Mouse (Mus musculus): ENCODE measurements around the gene Plekhg2. TPM values are rescaled to one million over a fixed set of nuclear protein-coding genes. Genes with fewer than 3 reads are reported as not detected.
A peak's percentile ranks its signal among the peaks of the same experiment; 100 is the strongest.

Plekhg2 gene
- polyA plus RNA-seq, 1 experiment from 2014 or later, result 78.6 TPM

DNA sequence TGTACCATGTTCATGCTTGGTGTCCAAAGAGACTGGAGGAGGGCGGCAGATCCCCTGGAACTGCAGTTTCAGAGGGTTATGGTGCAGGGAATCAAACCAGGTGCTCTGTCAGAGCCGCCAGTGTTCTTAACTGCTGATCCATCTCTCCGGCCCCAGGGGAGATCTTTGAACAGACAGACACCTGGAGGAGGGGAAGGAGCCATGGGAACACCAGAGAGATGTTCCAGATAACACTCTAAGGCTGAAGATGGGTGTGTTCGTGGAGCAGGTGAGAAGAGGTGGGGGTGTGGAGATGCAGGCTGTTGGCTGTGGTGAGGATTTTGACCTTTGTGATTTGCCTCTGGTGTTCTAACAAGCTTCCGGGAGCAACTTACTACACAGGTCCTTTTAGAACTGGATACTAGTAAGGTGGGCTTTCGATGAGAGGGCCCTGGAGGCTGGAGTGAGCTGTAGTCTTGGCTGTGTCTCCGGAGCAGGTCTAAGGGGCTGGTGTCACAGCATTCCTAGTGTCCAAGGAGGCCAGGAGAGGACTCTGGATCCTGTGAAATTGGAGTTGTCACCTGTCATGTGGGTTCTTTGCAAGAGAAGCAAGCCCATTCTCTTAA, 1.6 kb upstream of the Plekhg2 start:
- Histone ChIP-seq H3K4me1 (peaks cover 57% of the 10 kb centered on the region), H3K4me2 (replicated peaks) (no peak overlapping the region), H3K27ac (replicated peaks) (peak overlapping the region; percentile 49; the same call in 1 of the 2 replicates), H3K27me3 (peaks cover 20% of the 10 kb centered on the region), H3K9ac (replicated peaks) (0 out of 2 replicates have a peak overlapping the region, but pooled peaks have one; percentile 11), H3K4me3 (no peak overlapping the region), H3K36me3 (peaks cover 12% of the 10 kb centered on the region; the same call in 1 of the 2 replicates), H3K9me3 (no peaks in the 10 kb centered on the region)
- WGBS, result 81% methylated on average over 7 of the region's 7 CpGs
- no peak for ATAC-seq (ENCODE audit: low FRiP score, low read depth)

DNA sequence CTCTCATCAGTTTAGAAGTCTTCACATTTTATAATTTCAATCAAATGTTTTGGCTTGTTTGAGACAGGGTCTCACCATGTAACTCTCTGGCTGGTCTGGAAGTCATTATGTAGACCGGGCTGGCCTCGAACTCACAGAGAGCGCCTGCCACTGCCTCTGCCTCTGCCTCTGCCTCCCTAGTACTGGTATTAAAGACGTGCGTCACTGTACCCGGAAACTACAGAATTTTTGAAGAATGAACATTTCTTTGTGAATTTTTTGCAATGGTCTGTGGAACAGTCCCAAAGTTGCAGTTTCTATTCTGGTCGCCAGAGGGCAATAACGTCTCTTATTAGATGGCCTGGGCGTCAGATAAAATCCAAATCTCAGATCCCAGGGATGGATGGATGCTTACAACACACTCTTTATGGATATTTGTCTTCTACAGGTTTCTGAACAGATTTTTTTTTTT, 757 bp upstream of the Plekhg2 start:
- H3K9ac ChIP-seq (replicated peaks), result no peak overlapping the region
- peaks cover 20% of the 10 kb centered on the region; the same call in 1 of the 2 replicates for H3K36me3 ChIP-seq
- peaks cover 52% of the 10 kb centered on the region for H3K4me1 ChIP-seq
- H3K4me2 ChIP-seq (replicated peaks), result peak overlapping the region; percentile 87
- peak overlapping the region; percentile 91 for H3K27ac ChIP-seq (replicated peaks)
- WGBS, result under 1% methylated on average over 9 of the region's 9 CpGs
- H3K9me3 ChIP-seq, result no peaks in the 10 kb centered on the region
- H3K27me3 ChIP-seq, result peaks cover 16% of the 10 kb centered on the region
- 0 out of 2 replicates have a peak, but pooled peaks have one; percentile 3 for ATAC-seq (ENCODE audit: low FRiP score, low read depth)
- peak overlapping the region; percentile 81 for H3K4me3 ChIP-seq

- H3K4me2 ChIP-seq (replicated peaks), result peak overlapping the region; percentile 87
- peaks cover 36% of the 10 kb centered on the region for H3K36me3 ChIP-seq
- 1% methylated on average over 37 of the region's 43 CpGs for WGBS
- peak overlapping the region; percentile 86 for H3K9ac ChIP-seq (replicated peaks)
- peaks cover 40% of the 10 kb centered on the region for H3K4me1 ChIP-seq
- no peak for ATAC-seq (ENCODE audit: low FRiP score, low read depth)
- peak overlapping the region; percentile 81 for H3K4me3 ChIP-seq
- H3K27ac ChIP-seq (replicated peaks), result peak overlapping the region; percentile 91
- 0 out of 2 replicates have a peak, but pooled peaks cover 3% of the 10 kb centered on the region for H3K27me3 ChIP-seq
- H3K9me3 ChIP-seq, result no peaks in the 10 kb centered on the region
Observed at GRCm38 (mm10) chr7:28371514-28371989, 847 bp downstream of the Plekhg2 start.

DNA sequence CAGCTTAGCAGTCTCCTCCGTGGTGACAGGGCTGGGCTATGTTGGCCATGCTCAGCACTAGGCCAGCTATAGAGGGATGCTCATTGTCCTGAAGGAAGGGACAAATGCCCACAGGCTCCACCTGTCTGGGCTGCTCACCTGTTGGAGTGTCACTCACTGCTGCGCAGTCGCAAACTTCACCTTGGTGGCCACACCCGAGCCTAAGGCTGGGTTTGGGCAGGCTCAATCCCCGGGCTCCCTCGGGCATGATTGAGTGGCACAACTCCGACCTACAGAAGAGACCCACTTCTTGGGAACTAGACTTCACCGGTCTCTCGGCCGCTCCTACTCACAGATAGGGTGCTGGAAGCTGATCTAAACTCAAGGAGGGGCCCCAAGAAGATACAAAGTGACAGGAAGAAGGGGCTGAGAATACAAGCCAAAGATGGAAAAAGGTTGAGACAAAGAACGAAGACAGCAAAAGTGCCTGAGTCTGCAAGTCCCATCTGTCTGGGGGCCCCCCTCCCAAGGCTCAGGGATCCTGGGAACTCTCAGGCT, 1.4 kb downstream of the Plekhg2 start:
- peak overlapping the region; percentile 87 for H3K4me2 ChIP-seq (replicated peaks)
- peaks cover 35% of the 10 kb centered on the region for H3K4me1 ChIP-seq
- ATAC-seq (ENCODE audit: low FRiP score, low read depth), result no peak
- peaks cover 41% of the 10 kb centered on the region for H3K36me3 ChIP-seq
- peak overlapping the region; percentile 86 for H3K9ac ChIP-seq (replicated peaks)
- H3K27me3 ChIP-seq, result no peaks in the 10 kb centered on the region
- WGBS, result 12% methylated on average over 11 of the region's 11 CpGs
- peak overlapping the region; percentile 91 for H3K27ac ChIP-seq (replicated peaks)
- H3K9me3 ChIP-seq, result no peaks in the 10 kb centered on the region
- H3K4me3 ChIP-seq, result peak overlapping the region; percentile 81

GRCm38 (mm10) chr7:28370051-28370450, 2.3 kb downstream of the Plekhg2 start:
- H3K9ac ChIP-seq (replicated peaks), result peak overlapping the region; percentile 86
- peaks cover 28% of the 10 kb centered on the region for H3K4me1 ChIP-seq
- 95% methylated on average over 14 of the region's 14 CpGs for WGBS
- H3K4me2 ChIP-seq (replicated peaks), result peak overlapping the region; percentile 87
- no peak for ATAC-seq (ENCODE audit: low FRiP score, low read depth)
- no peaks in the 10 kb centered on the region for H3K27me3 ChIP-seq
- no peak overlapping the region for H3K27ac ChIP-seq (replicated peaks)
- no peaks in the 10 kb centered on the region for H3K9me3 ChIP-seq
- H3K36me3 ChIP-seq, result peaks cover 50% of the 10 kb centered on the region
- H3K4me3 ChIP-seq, result peak overlapping the region; percentile 81

- H3K27ac ChIP-seq (replicated peaks), result no peak overlapping the region
- WGBS, result 92% methylated on average over 16 of the region's 16 CpGs
- H3K9ac ChIP-seq (replicated peaks), result peak overlapping the region; percentile 16; the same call in 1 of the 2 replicates
- no peak overlapping the region for H3K4me2 ChIP-seq (replicated peaks)
- H3K4me1 ChIP-seq, result peaks cover 25% of the 10 kb centered on the region
- no peaks in the 10 kb centered on the region for H3K27me3 ChIP-seq
- H3K4me3 ChIP-seq, result no peak overlapping the region
- H3K36me3 ChIP-seq, result peaks cover 65% of the 10 kb centered on the region
- no peaks in the 10 kb centered on the region for H3K9me3 ChIP-seq
- no peak for ATAC-seq (ENCODE audit: low FRiP score, low read depth)
Observed at GRCm38 (mm10) chr7:28368276-28368920, 4.0 kb downstream of the Plekhg2 start.

GRCm38 (mm10) chr7:28367663-28368275, 4.6 kb downstream of the Plekhg2 start:
- Histone ChIP-seq H3K9me3 (no peaks in the 10 kb centered on the region), H3K36me3 (peaks cover 68% of the 10 kb centered on the region), H3K9ac (replicated peaks) (0 out of 2 replicates have a peak overlapping the region, but pooled peaks have one; percentile 16), H3K4me2 (replicated peaks) (no peak overlapping the region), H3K4me3 (no peak overlapping the region), H3K27ac (replicated peaks) (no peak overlapping the region), H3K4me1 (peaks cover 25% of the 10 kb centered on the region), H3K27me3 (no peaks in the 10 kb centered on the region)
- no peak for ATAC-seq (ENCODE audit: low FRiP score, low read depth)
- WGBS, result 91% methylated on average over 16 of the region's 16 CpGs

GRCm38 (mm10) chr7:28362441-28363060, 9.8 kb downstream of the Plekhg2 start:
- Histone ChIP-seq H3K9me3 (no peaks in the 10 kb centered on the region), H3K27me3 (no peaks in the 10 kb centered on the region), H3K27ac (replicated peaks) (no peak overlapping the region), H3K4me1 (peaks cover 15% of the 10 kb centered on the region), H3K9ac (replicated peaks) (no peak overlapping the region), H3K36me3 (peaks cover 77% of the 10 kb centered on the region), H3K4me3 (no peak overlapping the region), H3K4me2 (replicated peaks) (no peak overlapping the region)
- ATAC-seq (ENCODE audit: low FRiP score, low read depth), result no peak
- WGBS, result 92% methylated on average over 16 of the region's 16 CpGs

- H3K9me3 ChIP-seq, result no peaks in the 10 kb centered on the region
- H3K9ac ChIP-seq (replicated peaks), result no peak overlapping the region
- H3K4me3 ChIP-seq, result no peak overlapping the region
- H3K36me3 ChIP-seq, result peaks cover 69% of the 10 kb centered on the region
- H3K27ac ChIP-seq (replicated peaks), result no peak overlapping the region
- no peaks in the 10 kb centered on the region for H3K27me3 ChIP-seq
- H3K4me1 ChIP-seq, result peaks cover 22% of the 10 kb centered on the region
- no peak for ATAC-seq (ENCODE audit: low FRiP score, low read depth)
- 95% methylated on average over 20 of the region's 20 CpGs for WGBS
- H3K4me2 ChIP-seq (replicated peaks), result no peak overlapping the region
Observed at GRCm38 (mm10) chr7:28361647-28362341, 10.6 kb downstream of the Plekhg2 start.

- Histone ChIP-seq H3K4me2 (replicated peaks) (no peak overlapping the region), H3K9ac (replicated peaks) (no peak overlapping the region), H3K9me3 (no peaks in the 10 kb centered on the region), H3K27me3 (no peaks in the 10 kb centered on the region), H3K4me1 (peaks cover 26% of the 10 kb centered on the region), H3K4me3 (no peak overlapping the region), H3K27ac (replicated peaks) (no peak overlapping the region), H3K36me3 (peaks cover 60% of the 10 kb centered on the region)
- WGBS, result 89% methylated on average over 6 of the region's 6 CpGs
- ATAC-seq (ENCODE audit: low FRiP score, low read depth), result no peak
Observed at GRCm38 (mm10) chr7:28360291-28360690, 12.1 kb downstream of the Plekhg2 start.

- no peak overlapping the region for H3K4me2 ChIP-seq (replicated peaks)
- H3K4me3 ChIP-seq, result no peak overlapping the region
- H3K9me3 ChIP-seq, result no peaks in the 10 kb centered on the region
- H3K27ac ChIP-seq (replicated peaks), result no peak overlapping the region
- no peak for ATAC-seq (ENCODE audit: low FRiP score, low read depth)
- peaks cover 26% of the 10 kb centered on the region for H3K4me1 ChIP-seq
- peaks cover 59% of the 10 kb centered on the region for H3K36me3 ChIP-seq
- WGBS, result 96% methylated on average over 10 of the region's 10 CpGs
- H3K27me3 ChIP-seq, result no peaks in the 10 kb centered on the region
- no peak overlapping the region for H3K9ac ChIP-seq (replicated peaks)
Observed at GRCm38 (mm10) chr7:28359854-28360253, 12.5 kb downstream of the Plekhg2 start.

All from midbrain, embryonic 12.5 days (tissue).